Mouse (Mus musculus) right cerebral cortex, postnatal 4 days (tissue): ENCODE measurements around the gene Slco1c1.

Experiments used
- DNase-seq: peaks from one replicate; pipeline ENCODE4 v3.0.0-alpha.2; 2022

Gene Slco1c1

DNA sequence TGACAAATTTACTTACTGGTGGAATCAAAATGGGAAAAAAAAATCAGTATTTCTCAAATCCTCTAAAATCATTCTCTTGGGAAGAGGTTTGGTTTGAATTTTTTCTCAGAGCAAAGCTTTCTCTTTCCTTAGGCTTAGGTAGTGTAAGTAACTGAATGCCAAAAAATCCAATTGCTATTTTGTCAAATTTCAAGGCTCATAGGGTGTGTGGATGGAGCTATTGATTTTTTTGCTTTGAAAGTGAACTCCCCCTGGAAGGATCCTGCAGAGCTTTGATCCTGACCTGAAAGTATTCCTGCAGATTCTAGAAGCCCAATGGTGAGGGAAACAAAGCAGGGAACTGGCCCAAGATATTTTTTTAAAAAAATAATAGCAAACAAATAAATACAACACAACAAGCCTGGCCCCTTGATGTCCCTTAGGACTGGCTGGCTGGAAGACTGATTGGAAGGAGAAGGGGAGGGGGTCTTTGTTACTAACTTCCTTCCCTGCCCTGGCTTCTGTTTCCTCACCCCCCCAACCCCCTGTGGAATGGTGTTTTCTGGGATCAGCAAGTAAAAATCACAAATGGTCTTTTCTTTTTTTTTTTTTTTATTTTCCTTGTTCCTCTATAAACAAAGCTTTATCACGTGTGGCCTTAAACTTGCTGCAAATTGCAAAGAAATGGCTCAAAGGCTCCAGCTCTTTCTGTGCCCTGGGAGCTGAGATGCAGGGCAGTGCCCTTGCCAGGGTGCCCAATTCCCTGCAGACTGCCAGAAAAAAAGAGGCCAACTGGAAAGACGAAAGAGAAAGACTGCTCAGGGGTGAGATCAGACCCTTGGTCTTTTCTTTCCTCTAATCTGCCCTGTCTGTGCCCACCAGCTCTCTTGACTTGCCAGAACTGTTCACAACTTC, at the start of gene Slco1c1:
TSS of gene Slco1c1 (plus strand) at position 622 of the 894 bp plus-strand sequence.
- DNase-seq: peak; percentile 5

DNA sequence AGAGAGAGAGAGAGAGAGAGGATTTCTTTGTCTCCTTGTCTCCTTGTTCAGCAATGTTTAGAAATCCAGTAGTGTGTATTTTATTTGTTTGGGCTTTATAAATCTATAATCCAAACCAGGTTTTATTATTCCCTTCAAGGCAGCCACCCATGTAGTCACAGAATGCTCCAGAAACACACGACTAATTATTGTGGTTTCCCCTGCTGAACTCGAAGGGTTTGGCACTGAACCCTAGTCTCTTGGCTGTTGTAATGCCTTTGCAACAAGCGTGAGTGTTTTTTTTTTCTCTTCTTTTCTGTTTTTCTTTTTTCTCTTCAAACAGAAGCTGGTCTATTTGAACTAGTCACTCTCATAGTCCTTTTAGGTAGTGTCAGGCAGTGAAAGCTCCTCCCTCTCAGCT, 49.5 kb upstream of the Slco1c1 start:
- no peak for DNase-seq

DNA sequence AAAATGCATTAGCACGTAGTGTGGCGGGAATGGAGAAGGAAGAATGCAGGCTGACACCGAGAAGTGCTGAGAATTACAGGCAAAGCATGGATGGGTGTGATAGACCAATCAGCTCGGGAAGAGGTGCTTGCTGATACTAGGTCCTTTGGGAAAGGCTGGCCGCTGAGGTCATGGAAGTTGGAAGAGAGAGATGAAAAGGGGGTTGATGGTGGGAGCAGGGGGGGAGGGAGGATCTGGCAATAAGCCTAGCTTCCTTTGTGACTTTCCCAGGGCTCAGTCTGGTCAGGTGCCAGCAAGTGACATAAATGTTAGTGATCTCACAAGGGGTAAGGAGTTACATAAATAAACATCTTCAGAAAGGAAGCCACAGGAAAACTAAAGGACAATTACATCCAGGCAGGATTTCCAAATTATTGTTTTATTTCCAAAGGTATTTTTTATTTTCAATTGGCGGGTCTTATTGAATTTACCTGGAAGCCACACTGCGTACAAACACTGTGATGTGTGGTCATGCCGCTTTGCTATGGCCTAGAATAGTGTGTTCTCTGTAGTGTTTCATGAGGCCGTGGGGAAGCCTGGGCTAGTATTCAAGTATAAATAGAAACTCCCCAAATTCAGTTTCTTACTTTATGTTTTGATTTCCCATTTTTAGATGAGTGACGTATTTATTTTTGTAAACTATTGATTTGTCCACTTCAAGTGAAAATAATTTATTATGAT, 38.7 kb upstream of the Slco1c1 start:
- peak; percentile 26 for DNase-seq

DNA sequence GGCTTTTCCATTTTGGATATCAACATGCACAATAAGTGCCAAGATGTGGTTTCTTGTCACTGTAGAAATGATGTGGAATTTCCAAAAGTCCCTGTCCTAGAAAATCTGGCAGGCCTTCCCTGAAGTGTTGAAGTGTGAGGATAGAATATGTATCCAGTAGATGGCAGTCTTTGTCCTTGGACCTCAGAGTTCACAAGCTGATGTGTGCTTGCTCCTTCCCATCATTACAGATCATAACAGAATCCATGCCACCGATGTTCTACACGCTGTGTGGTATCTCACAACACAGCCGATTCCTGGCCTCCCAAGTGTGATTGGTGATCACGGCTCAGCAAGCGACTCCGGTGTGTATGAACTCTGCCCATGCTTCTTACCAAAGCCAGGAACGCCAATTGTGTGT, 36.9 kb upstream of the Slco1c1 start:
- DNase-seq: no peak

DNA sequence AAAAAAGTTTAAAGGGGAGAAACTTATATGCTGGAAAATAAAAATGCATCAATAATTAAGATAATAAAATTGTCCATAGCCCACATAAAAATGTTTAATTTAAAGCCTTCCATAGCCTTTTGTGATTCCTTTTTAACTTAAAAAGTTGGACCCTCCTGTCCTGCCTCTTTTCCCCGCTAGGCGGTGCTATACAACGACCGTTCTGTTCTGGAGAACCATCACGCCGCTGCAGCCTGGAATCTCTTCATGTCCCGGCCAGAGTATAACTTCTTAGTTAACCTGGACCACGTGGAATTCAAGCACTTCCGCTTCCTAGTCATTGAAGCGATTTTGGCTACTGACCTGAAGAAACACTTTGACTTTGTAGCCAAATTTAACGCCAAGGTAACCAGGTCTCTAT, 35.5 kb upstream of the Slco1c1 start:
- peak; percentile 67 for DNase-seq

DNA sequence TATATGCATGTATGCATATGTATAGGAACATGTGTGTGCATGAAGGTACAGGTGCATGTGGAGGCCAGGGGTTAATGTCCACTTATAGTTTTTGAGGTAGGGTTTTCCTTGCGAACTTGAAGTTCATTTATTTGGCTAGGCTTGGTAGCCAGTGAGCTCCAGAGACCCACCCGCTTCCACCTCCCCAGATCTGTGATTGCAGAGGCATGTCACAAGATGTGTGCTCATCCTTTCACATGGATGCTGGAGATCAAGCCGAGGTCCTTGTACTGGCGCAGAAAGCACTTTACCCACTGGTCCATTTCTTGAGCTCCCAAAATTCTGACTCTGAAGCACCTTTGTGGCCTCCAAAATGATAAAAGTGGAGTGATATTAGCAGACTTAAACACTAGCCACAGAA, 29.3 kb upstream of the Slco1c1 start:
- DNase-seq: no peak

DNA sequence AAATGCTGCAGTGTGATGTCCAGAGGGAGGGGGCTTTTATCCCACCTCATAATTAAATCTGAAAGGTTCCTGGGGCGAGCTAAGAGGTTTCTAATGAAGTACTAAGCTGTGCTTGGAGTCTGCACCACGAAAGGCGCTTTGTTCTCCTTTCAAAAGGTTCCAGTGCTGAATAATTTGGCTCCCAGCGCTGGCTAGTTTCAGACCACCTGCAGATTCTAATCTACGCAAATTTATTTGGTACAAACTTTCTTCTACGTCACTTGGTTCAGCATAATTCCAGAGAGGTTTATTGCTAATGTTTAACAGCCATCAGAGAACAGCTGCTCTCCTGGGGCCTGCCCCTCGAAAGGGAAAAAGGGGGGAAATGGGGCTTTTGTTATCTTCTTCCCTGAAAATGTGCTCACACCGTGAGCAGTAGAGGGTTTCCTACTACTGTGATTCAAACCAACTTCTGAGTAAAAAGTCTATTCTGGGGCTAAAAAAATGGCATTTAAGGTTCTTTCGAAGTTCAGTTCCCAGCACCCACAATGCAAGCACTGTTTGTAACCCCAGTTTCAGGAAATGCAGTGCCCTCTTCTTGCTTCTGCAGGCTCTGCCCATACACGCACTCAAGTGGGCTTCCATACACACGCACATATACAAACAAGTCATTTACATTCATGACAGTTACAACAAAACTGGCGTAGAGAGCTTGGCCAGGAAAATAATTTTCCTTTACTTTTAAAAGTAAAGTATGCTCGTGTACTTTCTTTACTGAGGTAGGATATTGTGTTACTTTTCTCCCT, 28.3 kb upstream of the Slco1c1 start:
- DNase-seq: peak; percentile 7

DNA sequence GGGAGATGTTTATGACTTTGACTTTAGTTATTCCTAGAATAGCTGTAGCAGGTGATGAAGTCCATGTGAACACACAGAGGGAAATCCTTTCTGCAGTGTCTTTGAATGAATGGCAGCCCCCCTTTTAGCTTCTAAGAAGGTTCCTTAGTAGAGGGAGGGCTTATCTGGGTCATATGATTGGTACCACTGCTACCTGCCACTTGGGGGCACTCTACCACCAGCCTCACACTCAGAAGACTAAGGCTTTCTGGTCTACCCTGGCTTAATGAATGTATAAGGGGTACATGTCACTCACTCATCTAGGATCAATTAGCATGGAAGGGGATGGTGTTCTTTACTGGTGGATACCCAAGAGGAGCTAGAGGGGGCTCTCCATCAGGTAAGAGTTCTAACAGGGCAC, 24.7 kb upstream of the Slco1c1 start:
- no peak for DNase-seq

DNA sequence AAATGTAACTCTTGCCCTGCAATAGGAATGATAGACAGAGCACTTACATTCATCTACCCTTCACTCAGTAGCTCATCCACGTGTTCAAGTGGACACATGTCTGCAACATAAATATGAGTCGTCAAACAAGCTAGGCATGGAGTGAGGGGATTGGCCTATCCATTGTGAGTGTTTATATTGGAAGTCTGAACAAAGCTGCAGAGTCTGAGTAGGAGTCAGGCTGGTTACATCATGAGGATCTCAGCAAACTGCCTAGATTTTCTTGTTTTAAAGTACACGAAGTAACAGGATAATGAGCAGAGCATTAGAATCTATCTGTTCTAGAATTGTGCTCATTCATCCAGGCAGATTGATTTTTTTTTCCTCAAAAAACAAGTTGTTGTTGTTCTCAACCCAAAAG, 23.0 kb upstream of the Slco1c1 start:
- DNase-seq: no peak

DNA sequence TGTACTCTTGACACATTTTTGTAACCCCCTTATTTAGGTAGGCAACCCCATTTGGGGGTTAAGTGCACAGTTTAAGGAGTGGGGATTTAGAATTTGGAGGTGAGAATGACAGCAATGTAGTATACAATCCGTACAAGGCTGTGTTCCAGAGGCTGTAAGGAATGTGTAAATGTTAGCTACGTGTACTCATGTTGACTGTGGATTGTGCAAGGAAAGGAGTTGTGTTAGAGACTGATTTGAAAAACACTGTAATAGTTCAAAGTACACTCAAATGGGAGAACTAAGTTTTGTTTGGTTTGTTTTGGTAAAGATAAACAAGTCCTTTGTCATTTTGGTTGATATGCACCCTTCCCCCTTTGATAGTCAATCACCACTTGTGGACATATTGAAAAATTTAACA, 1.6 kb upstream of the Slco1c1 start:
- no peak for DNase-seq

DNA sequence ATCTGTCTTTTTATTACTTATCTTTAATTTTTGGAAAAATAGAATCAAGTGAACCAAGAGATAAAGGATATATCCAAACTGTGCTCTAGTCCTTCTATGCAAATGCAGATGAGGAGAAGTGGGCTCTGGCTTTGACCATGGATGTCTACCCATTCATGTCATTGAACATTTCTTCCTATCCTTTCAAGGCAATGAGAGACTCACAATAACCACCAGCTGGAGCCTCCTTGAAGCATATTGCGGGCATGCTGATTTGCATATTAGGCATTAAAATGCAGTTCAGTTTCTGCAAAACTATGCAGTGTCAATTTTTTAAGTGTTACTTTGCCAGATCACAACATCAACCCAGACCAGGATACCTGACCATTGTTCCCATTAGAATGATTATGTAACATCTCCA, 1.6 kb downstream of the Slco1c1 start:
- no peak for DNase-seq

DNA sequence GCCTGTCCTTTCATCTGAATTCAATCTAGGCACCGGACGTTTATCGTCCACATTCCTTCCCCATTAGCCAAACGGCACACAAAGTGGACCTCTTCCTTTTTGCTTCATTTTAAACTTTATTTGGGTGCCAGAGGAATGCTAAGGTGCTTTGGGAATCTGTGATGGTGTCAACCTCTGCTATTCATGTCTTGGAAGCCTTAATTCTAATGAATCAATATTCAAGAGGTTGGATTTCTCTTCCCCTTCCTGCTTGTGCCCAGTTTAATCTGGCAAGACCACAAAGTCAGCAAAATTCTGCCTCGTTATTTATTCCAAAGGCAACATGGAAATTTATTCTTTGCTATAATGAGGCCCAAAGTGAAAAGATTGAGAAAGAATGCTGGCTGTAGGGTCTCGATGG, 6.7 kb downstream of the Slco1c1 start:
- no peak for DNase-seq

DNA sequence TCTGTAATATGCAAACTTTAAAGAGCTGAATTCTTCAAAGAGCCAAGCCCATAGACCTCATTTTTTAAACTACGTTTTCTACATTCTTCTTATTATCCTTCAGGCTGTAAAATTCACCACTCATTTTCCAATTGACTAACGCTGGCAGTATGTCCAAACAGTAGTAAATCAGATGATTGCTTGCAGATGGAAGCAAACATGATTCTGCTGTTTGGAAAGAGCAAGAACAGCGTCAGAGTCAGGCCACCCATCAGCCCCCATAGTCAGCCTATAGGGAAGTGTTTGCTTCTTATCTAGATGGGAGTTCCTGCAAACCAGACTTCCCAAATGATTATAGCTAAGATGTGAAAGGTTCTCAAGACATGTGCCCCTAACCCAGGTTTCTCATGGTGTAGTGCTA, 13.1 kb downstream of the Slco1c1 start:
- DNase-seq: no peak

DNA sequence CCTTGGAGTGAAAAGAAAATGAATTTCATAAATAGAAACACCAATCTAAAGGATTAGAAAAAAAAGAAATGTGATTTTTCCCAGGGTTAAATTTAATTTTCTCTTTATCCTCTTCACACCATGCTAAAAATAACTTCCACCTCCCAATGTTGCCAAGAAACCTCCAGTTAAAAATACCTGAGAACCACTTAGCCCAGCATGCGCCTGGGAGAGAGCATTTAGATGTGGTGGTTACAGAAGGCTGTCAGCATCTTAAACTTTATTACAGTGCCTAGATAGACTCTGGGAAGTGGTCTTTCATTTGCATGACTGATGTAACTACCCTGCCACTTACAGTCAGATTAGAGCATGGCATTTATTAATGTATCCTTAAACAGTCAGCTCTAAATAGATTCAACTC, 17.0 kb downstream of the Slco1c1 start:
- DNase-seq: no peak

DNA sequence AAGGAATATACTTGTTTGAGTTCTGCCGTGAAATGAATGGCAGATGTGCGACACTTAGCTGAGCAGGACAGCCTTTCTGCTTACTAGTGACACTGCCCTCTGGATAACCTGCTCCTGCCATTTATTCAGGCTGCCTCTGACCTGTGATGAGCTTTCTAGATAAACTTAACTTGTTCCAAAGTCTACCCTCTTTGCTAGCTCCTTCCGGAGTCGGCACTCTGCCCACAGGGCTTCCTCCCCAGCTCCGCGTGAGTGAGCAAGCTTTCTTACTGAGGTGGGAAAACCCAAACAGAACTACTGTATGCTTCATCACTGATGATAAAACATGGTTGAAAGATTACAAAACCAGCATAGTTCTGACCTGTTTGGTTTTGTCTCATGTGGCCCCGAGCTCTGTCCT, 19.2 kb downstream of the Slco1c1 start:
- no peak for DNase-seq

DNA sequence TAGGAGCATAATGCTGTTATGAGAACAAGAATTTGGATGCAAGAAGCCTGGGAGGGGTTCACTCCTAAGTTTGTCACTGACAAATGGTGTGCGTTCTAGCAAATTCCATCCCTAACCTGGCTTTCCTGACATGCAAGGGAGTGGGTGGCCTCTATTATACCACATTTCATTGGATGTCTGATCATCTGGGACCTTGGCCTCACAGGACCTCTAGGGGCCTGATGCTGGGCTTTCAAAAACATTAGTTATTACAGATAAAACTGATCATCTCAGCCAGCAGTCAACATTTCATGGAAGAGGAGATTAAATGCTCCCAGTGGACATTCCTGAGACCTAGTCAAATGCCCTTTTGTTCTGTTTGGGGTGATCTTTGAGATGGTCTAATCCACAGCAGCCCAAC, 34.0 kb downstream of the Slco1c1 start:
- DNase-seq: no peak

DNA sequence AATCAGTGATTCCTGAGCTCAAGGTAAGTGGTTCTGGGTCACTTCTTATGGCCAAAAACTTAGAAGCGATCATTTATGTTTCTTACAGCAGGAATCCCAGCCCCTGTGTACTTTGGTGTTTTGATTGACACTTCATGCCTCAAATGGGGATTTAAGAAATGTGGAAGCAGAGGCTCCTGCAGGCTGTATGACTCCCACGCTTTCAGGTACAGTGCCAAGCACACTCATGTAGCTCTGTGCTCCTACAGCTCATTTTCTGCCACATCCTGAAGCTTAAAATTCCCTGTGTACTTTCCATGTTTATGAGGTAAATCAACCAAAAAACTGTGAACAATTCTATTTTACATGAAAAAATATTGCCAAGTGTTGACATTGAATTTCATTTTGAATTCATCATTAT, 43.2 kb downstream of the Slco1c1 start:
- no peak for DNase-seq

DNA sequence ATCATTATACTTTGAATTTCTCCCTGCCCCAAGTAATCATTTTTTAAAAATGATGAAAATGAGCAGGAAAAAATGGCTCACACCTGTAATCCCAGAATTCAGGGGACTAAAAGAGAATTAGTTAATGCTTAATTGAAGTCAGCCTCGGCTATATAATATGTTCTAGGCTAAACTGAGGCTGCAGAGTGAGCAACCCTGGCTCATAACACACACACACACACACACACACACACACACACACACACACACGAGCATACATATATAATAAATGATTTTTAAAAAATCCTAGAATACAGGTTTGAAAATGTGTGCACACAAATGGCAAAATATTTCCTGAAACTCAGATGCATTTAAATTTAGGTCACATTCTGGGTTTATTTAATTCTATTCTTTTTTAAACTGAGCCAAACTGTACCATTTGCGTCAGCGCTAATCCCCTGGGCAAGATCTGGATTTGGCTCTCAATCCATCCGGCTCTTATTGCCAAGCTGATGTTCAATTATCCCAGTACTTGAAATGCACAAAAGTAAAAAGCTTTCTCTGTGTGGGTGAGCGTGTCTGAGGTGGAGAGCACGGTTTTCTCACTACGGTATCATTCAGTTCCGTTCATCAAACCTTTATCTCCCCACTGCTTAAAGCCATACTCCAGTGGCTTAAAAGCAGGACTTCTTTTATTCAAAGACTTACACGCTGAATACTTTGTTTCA, 43.8 kb downstream of the Slco1c1 start:
- no peak for DNase-seq

DNA sequence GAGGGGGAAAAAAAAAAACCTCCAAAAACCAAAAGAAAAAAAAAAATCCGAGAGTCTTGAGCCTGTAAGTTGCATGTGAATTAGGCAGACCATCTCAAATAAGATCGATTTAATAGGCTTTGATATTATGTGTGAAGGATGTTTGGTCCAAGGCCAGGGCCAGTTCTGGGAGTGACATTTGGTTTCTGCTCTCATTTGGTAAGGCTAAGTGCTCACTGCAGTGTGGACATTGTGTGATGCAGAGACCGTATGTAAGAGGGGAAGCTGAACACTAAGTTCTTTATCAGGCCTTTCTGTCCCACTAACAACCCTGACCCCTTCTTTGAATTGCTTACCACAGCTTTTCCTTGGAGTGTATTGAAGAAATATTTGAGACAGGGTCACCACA, 44.4 kb downstream of the Slco1c1 start:
- DNase-seq: no peak

DNA sequence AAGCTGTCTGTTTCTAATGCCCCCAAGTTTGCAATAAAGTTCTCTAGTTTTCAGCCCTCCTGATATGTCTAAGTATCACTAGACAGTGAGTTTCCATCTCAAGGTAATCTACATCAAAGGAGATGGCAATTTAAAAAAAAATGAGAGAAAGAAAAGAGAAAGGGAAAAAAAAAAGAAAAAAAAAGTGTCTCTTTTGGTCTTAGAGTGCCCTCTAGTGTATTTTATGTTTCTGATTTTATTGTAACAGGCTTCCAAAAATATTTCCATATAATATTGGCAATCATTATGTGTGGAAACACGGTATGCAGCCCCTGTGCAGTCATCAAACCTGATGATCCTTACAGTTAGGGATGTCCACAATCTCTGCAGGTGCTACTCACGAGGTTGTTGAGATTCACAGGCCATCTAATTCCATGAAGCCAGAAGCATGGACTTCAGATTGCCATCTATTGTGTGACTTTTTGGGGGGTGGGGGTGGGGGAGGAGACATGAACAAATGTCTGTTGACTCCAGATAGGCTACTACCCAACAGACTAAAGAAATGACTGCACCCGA, 52.6 kb downstream of the Slco1c1 start:
- no peak for DNase-seq

DNA sequence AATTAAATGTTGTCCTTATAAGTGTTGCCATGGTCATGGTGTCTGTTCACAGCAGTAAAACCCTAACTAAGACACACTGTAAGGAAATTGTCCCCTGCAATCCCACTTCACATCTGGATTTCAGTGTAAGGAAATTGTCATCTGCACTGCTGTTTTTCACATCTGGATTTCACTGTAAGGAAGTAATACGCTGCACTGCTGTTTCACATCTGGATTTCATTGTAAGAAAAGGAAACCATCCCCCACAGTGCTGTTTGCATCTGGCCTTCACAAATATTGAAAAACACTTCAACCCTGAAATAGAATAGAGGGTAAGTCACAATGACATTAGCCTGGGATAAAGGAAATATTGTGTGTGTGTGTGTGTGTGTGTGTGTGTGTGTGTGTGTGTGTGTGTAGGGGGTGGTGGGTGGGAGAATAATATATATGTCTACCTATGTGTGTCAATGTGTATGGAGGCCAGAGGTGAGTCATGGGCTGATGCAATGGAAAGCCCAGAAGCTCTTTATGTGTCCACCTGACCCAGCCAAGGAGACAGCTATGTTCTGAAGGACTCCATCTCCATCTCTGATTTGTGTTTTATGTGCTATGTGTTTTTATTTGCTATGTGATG, 60.7 kb downstream of the Slco1c1 start:
- DNase-seq: no peak

DNA sequence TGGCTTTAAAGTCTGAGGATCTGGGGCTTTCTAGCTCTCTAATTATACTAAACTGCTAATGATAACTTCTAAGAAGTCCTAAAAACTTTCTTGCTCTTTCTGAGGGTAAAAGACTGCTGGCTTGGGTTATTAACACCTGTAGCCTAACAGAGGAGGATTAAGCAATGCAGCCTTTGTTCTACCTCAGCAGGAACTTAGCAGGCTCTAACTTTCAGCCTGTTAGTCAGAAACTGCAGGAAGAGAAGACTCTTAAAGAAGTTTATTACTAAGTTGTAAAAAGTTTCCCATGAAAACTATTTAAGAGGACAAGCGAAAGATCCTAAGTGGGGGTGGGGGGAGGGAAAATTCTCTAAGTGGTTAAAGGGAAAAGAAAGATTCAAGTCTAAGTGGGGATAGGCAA, 65.8 kb downstream of the Slco1c1 start:
- DNase-seq: no peak
